Mouse (Mus musculus) midbrain, embryonic 14.5 days (tissue): ENCODE data around the gene Slc9a5. TPM values are rescaled to one million over a fixed set of nuclear protein-coding genes. Genes with fewer than 3 reads are reported as not detected.

Source experiments
- ATAC-seq: fragments of 200-750 bp; cut with Nextera tagmentation; 2 replicates; pipeline ENCODE4 v1.8.0; 2017; ENCODE audit warnings: moderate number of reproducible peaks, moderate library complexity; ENCODE audit not compliant: low FRiP score, low TSS enrichment
- DNase-seq: peaks from one replicate; pipeline ENCODE4 v3.0.0-alpha.2; 2015
- H3K27ac ChIP-seq: fragments of 300-500 bp; sonication (generic); replicated peaks from 2 replicates; pipeline ENCODE4 v1.5.1; 2014; ENCODE audit warnings: mild to moderate bottlenecking, low read depth, low read length, moderate library complexity
- H3K27me3 ChIP-seq: fragments of 300-500 bp; sonication (generic); 2 replicates; pipeline ENCODE4 v1.6.1; 2014; ENCODE audit warnings: low read length, control low read depth, mixed read lengths; ENCODE audit not compliant: control insufficient read depth, insufficient read depth
- H3K36me3 ChIP-seq: fragments of 300-500 bp; sonication (generic); 2 replicates; pipeline ENCODE4 v1.6.1; 2014; ENCODE audit warnings: low read length, control low read depth; ENCODE audit not compliant: control insufficient read depth, insufficient read depth
- H3K4me1 ChIP-seq: fragments of 300-500 bp; sonication (generic); 2 replicates; pipeline ENCODE4 v1.6.1; 2014; ENCODE audit warnings: mild to moderate bottlenecking, antibody characterized with exemption, low read length, control low read depth; ENCODE audit not compliant: control insufficient read depth, insufficient read depth
- H3K4me2 ChIP-seq: fragments of 300-500 bp; sonication (generic); 2 replicates; pipeline ENCODE4 v1.6.1; 2014; ENCODE audit warnings: mild to moderate bottlenecking, low read length, moderate library complexity
- H3K4me3 ChIP-seq: fragments of 300-500 bp; sonication (generic); replicated peaks from 2 replicates; pipeline ENCODE4 v1.5.1; 2014; ENCODE audit warnings: low read depth, low read length
- H3K9ac ChIP-seq: fragments of 300-500 bp; sonication (generic); replicated peaks from 2 replicates; pipeline ENCODE4 v1.6.1; 2014; ENCODE audit warnings: mild to moderate bottlenecking, low read length, moderate library complexity
- H3K9me3 ChIP-seq: fragments of 300-500 bp; sonication (generic); 2 replicates; pipeline ENCODE4 v1.6.1; 2016; ENCODE audit warnings: low read length, control low read depth, mixed read lengths; ENCODE audit not compliant: control insufficient read depth
- WGBS: fragments of 180-500 bp; shearing (Covaris S2); extraction: QIAGEN DNeasy Blood & Tissue Kit; methylation state at CpG from one replicate; pipeline ENCODE4 v1.1.7; 2014; 5-methylcytosine and 5-hydroxymethylcytosine counted together
- polyA plus RNA-seq: library from polyadenylated mRNA; unstranded; fragments of >200 nt; fragmentation: Nextera tagmentation; extraction: Ambion mirVana; gene quantifications from 2 replicates; pipeline ENCODE4 v1.2.1, GENCODE M21; 2014

The Slc9a5 gene
- 8.3 and 10.2 TPM in 2 replicates for polyA plus RNA-seq

DNA sequence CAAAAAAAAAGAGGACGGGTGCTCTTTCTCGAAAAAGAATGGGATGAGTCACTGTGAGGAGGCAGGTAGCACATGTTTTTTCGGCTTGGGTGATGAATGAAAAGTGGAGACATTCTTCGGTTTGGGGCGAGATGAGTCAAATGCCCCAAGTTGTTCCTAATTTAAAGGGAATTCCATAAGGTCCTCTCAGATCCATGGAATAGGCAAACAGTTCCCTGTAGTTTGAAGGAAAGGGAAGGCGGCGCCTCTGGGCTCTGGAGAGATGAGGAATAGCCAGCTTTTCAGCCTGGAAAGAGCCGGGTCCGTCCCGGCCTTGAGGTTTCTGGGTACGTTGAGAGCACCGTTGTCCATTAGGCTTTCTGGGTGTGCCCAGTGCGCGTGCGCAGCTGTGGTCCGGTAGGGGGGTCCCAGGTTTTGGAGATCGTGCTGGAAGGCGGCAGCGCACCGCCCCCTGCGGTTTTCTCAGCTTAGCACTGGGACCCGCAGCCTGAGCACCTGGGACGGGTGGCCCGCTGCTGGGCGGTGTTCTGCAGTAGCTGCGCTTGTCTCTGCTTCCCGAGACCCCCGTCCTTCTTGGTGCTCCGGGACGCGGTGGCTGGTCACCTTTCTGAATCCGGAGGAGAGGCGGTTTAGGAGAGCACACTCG, at the start of gene Slc9a5:
TSS of gene Slc9a5 (plus strand) at position 394 of the 646 bp plus-strand sequence.
- WGBS: 1% methylated on average over 34 of the region's 34 CpGs

DNA sequence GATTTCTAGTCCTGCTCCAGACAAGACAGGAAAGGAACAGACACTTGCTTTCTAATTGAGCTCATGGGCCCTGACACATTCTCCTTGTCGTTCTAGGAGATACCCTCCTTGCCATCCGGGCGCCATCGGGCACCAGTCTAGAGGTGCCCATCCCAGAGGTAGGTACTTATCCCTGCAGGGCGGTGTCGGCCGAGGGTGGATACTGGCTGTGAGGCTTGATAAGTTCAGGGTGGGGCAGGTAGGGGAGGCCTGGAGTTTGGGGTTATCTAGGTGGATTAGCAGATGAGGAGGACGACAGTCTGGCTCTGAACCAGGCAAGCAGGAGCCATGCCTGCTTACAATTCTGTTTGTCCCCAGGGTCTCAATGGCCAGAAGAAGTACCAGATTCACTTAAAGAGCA, 48.7 kb upstream of the Slc9a5 start:
- Histone ChIP-seq H3K27me3 (no peaks in the 10 kb centered on the region), H3K36me3 (peaks cover 64% of the 10 kb centered on the region), H3K27ac (no peak overlapping the region), H3K9me3 (no peaks in the 10 kb centered on the region), H3K4me2 (no peak overlapping the region), H3K4me1 (peaks cover 12% of the 10 kb centered on the region), H3K4me3 (no peak overlapping the region), H3K9ac (no peak overlapping the region)
- WGBS: 95% methylated on average over 8 of the region's 8 CpGs
- no peak for DNase-seq
- no peak for ATAC-seq

More for the DNA sequence above, at the start of gene Slc9a5:
- H3K27me3 ChIP-seq: no peaks in the 10 kb centered on the region; the same call in 1 of the 2 replicates
- peak within 1 kb of the TSS; percentile 80 for H3K9ac ChIP-seq
- H3K4me1 ChIP-seq: peaks cover 28% of the 10 kb centered on the region
- H3K4me3 ChIP-seq: peak within 1 kb of the TSS; percentile 68
- H3K4me2 ChIP-seq: peak within 1 kb of the TSS; percentile 91
- H3K36me3 ChIP-seq: no peaks in the 10 kb centered on the region
- peak; percentile 87 for DNase-seq
- peak; percentile 36 for ATAC-seq
- peak within 1 kb of the TSS; percentile 67 for H3K27ac ChIP-seq
- H3K9me3 ChIP-seq: no peaks in the 10 kb centered on the region

DNA sequence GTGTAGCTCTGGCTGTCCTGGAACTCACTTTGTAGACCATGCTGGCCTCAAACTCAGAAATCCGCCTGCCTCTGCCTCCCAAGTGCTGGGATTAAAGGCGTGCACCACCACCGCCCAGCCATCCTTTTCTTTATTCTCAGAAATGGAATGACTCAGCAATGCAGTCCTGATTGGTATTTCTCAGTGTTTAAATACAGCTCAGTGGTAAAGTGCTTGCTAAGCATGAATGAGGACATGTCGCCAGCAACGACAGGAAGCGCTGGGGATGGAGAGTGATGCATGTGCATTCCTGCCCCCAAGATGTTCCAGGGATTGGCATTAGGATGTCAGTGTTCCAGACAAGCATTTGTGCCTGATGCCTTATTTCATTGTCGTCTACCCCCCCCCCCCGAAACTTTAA, 45.2 kb upstream of the Slc9a5 start:
- DNase-seq (no peak), ATAC-seq (no peak)
- peaks cover 18% of the 10 kb centered on the region; the same call in 1 of the 2 replicates for H3K4me1 ChIP-seq
- H3K4me2 ChIP-seq: no peak overlapping the region
- H3K9me3 ChIP-seq: no peaks in the 10 kb centered on the region
- WGBS: 81% methylated on average over 8 of the region's 8 CpGs
- H3K4me3 ChIP-seq: no peak overlapping the region
- H3K9ac ChIP-seq: no peak overlapping the region
- H3K27me3 ChIP-seq: no peaks in the 10 kb centered on the region
- no peak overlapping the region for H3K27ac ChIP-seq
- peaks cover 87% of the 10 kb centered on the region for H3K36me3 ChIP-seq

DNA sequence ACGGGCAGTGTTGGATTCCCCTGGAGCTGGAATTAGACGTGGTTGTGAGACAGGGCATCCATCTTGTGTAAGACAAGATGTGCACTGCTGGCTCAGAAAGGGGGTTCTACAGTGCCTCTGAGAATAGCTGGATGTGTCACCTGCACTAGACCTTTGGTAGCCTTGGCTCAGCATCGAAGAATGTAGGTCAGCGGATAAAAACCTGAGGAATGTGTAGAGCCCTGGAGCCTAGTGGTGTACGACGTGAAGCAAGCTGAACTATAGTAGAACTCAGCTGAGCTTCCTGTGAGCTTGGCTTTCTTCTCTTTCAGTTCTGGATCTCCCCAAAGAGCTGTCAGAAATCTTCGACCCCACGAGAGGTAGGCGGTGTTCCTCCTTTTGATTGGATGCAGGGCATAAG, 44.8 kb upstream of the Slc9a5 start:
- Histone ChIP-seq H3K4me3 (no peak overlapping the region), H3K9me3 (no peaks in the 10 kb centered on the region), H3K27ac (no peak overlapping the region), H3K4me1 (peaks cover 13% of the 10 kb centered on the region; the same call in 1 of the 2 replicates), H3K27me3 (no peaks in the 10 kb centered on the region), H3K36me3 (peaks cover 87% of the 10 kb centered on the region), H3K9ac (no peak overlapping the region), H3K4me2 (no peak overlapping the region)
- DNase-seq (no peak), ATAC-seq (no peak)
- 89% methylated on average over 9 of the region's 9 CpGs for WGBS

DNA sequence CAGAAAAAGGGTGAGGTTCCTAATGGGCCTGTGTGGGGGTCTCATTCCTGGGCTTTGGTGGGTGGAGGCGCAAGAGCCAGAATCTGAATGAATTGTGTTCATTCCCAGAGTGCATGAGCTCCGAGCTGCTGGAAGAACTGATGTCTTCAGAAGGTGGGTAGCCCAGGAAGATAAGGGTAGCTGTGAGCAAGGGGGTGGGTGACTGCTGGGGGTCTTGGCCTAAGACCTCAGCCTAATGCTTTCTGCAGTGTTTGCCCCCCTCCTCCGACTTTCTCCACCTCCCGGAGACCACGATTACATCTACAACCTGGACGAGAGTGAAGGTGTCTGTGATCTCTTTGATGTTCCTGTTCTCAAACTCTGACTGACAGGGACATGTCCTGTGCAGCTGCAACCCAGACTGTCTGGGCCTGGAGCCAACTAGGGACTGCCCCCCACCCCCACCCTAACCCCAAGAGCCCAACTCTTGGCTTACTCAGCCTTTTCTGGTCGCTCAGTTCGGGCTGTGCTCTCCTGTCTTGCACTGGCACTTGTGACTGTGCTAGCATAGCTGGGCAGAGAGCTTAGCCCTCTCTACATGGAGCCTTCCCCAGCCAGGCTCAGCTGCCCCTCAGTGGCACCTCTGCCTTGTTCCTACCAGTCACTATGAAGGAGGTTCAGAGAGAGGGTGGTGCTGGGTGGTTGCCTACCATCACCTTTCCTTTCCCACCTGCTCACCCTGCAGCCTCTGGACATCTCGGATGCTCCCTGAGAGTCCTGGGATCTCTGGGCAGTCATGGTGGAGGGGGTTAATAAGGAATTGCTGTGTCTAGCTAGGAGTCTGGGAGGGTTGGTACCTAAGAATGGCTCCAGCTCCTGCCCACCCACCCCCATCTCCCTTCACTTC, 44.1 kb upstream of the Slc9a5 start:
- 78% methylated on average over 9 of the region's 9 CpGs for WGBS
- H3K4me2 ChIP-seq: no peak overlapping the region
- H3K27ac ChIP-seq: no peak overlapping the region
- no peak overlapping the region for H3K9ac ChIP-seq
- H3K9me3 ChIP-seq: no peaks in the 10 kb centered on the region
- DNase-seq: peak; percentile 49
- H3K36me3 ChIP-seq: peaks cover 88% of the 10 kb centered on the region
- H3K4me1 ChIP-seq: peaks cover 9% of the 10 kb centered on the region; the same call in 1 of the 2 replicates
- H3K27me3 ChIP-seq: no peaks in the 10 kb centered on the region
- H3K4me3 ChIP-seq: no peak overlapping the region
- peak; percentile 33; the same call in 1 of the 2 replicates for ATAC-seq

DNA sequence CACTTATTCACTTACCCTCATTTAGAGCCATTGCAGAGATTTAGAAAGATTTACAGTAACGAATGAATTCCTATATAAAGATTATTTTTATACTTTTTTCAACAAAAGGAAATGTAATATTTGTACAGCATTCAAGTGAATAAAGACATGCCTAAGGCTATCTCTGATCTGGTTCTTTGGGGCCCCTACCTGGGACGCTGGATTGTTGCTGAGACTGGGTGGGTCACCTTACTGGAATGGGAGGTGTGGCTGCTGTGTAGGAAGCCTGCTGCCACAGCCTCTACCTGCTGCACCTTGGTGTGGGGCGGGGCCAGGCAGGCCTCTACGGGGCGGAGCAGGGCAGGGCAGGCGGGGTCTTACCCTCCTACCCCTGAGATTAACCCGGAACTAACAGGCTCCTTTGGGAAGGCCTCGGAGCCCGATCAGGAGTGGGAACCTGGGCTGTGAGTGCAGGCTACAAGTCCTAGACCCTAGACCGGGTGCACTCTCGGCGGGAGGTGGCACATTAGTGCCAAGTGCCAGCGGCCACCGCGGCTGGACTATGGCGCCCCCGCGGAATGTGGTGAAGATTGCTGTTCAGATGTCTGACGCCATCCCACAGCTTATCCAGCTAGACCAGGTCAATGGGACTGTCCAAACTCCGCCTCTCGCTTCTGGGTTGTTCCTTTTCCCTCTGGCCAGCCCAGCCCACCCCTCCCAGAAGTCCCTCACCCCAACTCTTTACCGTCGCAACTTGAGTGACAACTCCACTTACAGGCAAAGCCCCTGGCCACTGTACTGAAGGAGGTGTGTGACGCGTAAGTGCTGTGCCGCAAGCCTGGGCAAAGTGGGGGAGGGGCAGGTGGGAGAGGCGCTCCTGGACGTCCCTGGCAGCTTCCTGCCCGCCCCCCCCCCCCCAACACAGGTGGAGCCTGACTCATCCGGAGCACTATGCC, 43.2 kb upstream of the Slc9a5 start, which contains the start of gene Elmo3:
TSS of gene Elmo3 (plus strand) at position 391 of the 935 bp plus-strand sequence.
- 8% methylated on average over 30 of the region's 30 CpGs for WGBS
- no peak within 1 kb of the TSS for H3K4me3 ChIP-seq

DNA sequence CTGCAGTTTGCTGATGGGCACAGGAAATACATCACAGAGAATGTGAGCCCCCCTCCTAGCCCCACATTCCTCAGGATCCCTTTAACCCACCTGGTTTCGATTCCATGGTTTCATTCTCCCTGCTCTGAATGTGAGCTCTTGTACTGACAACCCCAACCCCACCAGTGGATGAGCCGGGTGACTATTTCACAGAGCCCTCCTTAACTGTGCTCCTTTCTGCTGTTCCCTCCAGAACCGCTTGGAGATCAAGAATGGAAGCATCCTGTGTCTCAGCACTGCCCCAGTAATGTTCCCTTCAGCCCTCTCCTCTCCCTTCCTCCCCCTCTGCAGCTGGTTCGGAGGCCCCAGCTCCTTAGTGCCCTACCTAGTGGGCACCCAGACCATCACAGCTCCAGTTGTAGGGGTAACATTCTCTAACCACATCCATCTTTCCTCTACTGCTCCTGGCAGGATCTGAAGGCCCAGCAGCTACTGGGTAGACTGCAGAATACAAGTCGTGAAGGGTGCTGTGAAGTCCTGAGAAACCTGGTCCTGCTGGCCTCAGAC, 42.4 kb upstream of the Slc9a5 start:
- no peak for DNase-seq
- Histone ChIP-seq H3K27me3 (no peaks in the 10 kb centered on the region), H3K9ac (0 out of 2 replicates have a peak overlapping the region, but pooled peaks have one; percentile 16), H3K4me2 (peak overlapping the region; percentile 40), H3K4me1 (peaks cover 8% of the 10 kb centered on the region; the same call in 1 of the 2 replicates), H3K4me3 (no peak overlapping the region), H3K27ac (no peak overlapping the region), H3K9me3 (no peaks in the 10 kb centered on the region), H3K36me3 (peaks cover 81% of the 10 kb centered on the region)
- no peak for ATAC-seq
- 63% methylated on average over 5 of the region's 5 CpGs for WGBS

More for the DNA sequence above, 43.2 kb upstream of the Slc9a5 start, which contains the start of gene Elmo3:
- peak; percentile 50 for DNase-seq
- peak; percentile 67 for ATAC-seq
- Histone ChIP-seq H3K9ac (0 out of 2 replicates have a peak within 1 kb of the TSS, but pooled peaks have one; percentile 16), H3K27ac (0 out of 2 replicates have a peak within 1 kb of the TSS, but pooled peaks have one; percentile 26), H3K27me3 (no peaks in the 10 kb centered on the region), H3K9me3 (no peaks in the 10 kb centered on the region), H3K4me2 (peak within 1 kb of the TSS; percentile 40), H3K36me3 (peaks cover 87% of the 10 kb centered on the region), H3K4me1 (peaks cover 8% of the 10 kb centered on the region; the same call in 1 of the 2 replicates)
